Mouse (Mus musculus): ENCODE data around the gene Tnfsfm13. TPM values are rescaled to one million over a fixed set of nuclear protein-coding genes. Genes with fewer than 3 reads are reported as not detected.
"Not testable (repeated sequence)": the region's sequence is repeated elsewhere in the genome, so short reads cannot be mapped to it uniquely, and the experiment has no call there.

The Tnfsfm13 gene
- polyA plus RNA-seq (2015; fragmentation: Nextera tagmentation; extraction: Ambion mirVana) = 4.8 and 5.7 TPM in 2 replicates

GRCm38 (mm10) chr11:69695361-69696181 lies at the start of gene Tnfsfm13, which contains the start of gene Tnfsf12:
Gene Tnfsfm13, minus strand, starts transcription at chr11:69696098.
Gene Tnfsf12, minus strand, starts transcription at chr11:69695849.
- Histone ChIP-seq H3K27ac (peak within 1 kb of the TSS; percentile 89), H3K27me3 (no peaks in the 10 kb centered on the region), H3K4me2 (peak within 1 kb of the TSS; percentile 90), H3K36me3 (peaks cover 3% of the 10 kb centered on the region; the same call in 1 of the 2 replicates), H3K9me3 (no peaks in the 10 kb centered on the region), H3K4me1 (peaks cover 14% of the 10 kb centered on the region), H3K9ac (peak within 1 kb of the TSS; percentile 64), H3K4me3 (peak within 1 kb of the TSS; percentile 55)
- 1% methylated on average over 41 of the region's 41 CpGs for WGBS
- ATAC-seq (ENCODE audit: insufficient number of reproducible peaks, low FRiP score, low TSS enrichment, low read depth) = peak; percentile 65; the same call in 1 of the 2 replicates

- not testable (repeated sequence) for H3K27me3 ChIP-seq; H3K4me3 ChIP-seq; H3K4me1 ChIP-seq; H3K9me3 ChIP-seq; H3K27ac ChIP-seq; ATAC-seq (ENCODE audit: insufficient number of reproducible peaks, low FRiP score, low TSS enrichment, low read depth); H3K4me2 ChIP-seq; H3K9ac ChIP-seq
- 77% methylated on average over 2 of the region's 3 CpGs for WGBS
- peaks cover 29% of the 10 kb centered on the region for H3K36me3 ChIP-seq
Observed at GRCm38 (mm10) chr11:69731408-69731807, 35.5 kb upstream of the Tnfsfm13 start.

- no peak for ATAC-seq (ENCODE audit: insufficient number of reproducible peaks, low FRiP score, low TSS enrichment, low read depth)
- WGBS = 24% methylated on average over 3 of the region's 3 CpGs
- H3K9me3 ChIP-seq = no peaks in the 10 kb centered on the region
Observed at GRCm38 (mm10) chr11:69729063-69729462, 33.2 kb upstream of the Tnfsfm13 start.

GRCm38 (mm10) chr11:69725951-69726350 lies 30.1 kb upstream of the Tnfsfm13 start:
- H3K27me3 ChIP-seq = no peaks in the 10 kb centered on the region
- H3K36me3 ChIP-seq = no peaks in the 10 kb centered on the region
- no peaks in the 10 kb centered on the region for H3K4me1 ChIP-seq
- no peak overlapping the region for H3K4me3 ChIP-seq
- 43% methylated on average over 5 of the region's 5 CpGs for WGBS
- H3K4me2 ChIP-seq = no peak overlapping the region
- ATAC-seq (ENCODE audit: insufficient number of reproducible peaks, low FRiP score, low TSS enrichment, low read depth) = no peak
- no peaks in the 10 kb centered on the region for H3K9me3 ChIP-seq
- no peak overlapping the region for H3K27ac ChIP-seq
- H3K9ac ChIP-seq = no peak overlapping the region

More at GRCm38 (mm10) chr11:69729063-69729462, 33.2 kb upstream of the Tnfsfm13 start:
- no peak overlapping the region for H3K27ac ChIP-seq
- H3K36me3 ChIP-seq = peaks cover 5% of the 10 kb centered on the region
- H3K4me1 ChIP-seq = no peaks in the 10 kb centered on the region
- H3K27me3 ChIP-seq = no peaks in the 10 kb centered on the region
- no peak overlapping the region for H3K9ac ChIP-seq
- no peak overlapping the region for H3K4me2 ChIP-seq
- no peak overlapping the region for H3K4me3 ChIP-seq

DNA sequence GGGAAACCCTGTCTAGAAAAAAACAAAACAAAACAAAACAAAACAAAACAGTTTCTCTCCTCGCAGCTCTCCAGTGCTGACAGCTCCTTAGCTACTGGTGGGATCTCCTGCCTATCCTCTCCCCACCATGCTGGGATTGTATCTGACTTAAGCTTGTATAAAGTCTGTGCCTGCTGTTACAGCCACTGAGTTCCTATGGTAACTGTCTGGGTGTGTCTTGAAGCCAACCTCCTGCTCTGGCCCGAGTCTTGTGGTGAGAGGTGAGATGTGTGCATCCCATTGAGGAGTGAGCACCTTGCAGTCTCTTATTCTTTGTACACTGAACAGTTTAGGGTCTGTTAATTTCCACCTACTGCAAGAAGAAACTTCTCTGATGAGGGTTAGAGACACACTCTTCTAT lies 27.2 kb upstream of the Tnfsfm13 start:
- Histone ChIP-seq H3K4me2 (no peak overlapping the region), H3K4me3 (no peak overlapping the region), H3K27ac (no peak overlapping the region), H3K9ac (no peak overlapping the region), H3K36me3 (no peaks in the 10 kb centered on the region), H3K4me1 (peaks cover 4% of the 10 kb centered on the region; the same call in 1 of the 2 replicates), H3K27me3 (no peaks in the 10 kb centered on the region), H3K9me3 (no peaks in the 10 kb centered on the region)
- no peak for ATAC-seq (ENCODE audit: insufficient number of reproducible peaks, low FRiP score, low TSS enrichment, low read depth)
- WGBS = 45% methylated on average over 2 of the region's 2 CpGs

DNA sequence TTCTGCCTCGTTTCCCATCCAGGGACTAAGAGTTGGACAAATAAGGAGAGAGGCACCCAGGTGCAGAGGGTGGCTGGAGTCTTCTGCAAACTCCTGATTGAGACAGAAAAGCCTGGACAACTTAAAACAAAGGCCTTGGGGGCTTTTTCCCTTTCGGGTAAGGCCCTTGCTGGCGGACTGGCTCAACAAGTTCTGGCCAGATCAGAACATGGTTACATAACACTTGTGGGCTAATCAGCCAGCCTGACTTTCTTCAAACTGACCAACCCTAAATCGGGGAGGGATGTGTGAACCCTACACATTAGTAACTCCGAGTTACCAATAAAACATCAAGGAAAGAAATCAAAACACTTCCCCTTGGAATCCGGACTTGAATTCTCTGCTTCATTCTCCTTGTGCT lies 25.0 kb upstream of the Tnfsfm13 start:
- Histone ChIP-seq H3K9ac (no peak overlapping the region), H3K4me2 (no peak overlapping the region)
- 60% methylated on average over 6 of the region's 6 CpGs for WGBS

DNA sequence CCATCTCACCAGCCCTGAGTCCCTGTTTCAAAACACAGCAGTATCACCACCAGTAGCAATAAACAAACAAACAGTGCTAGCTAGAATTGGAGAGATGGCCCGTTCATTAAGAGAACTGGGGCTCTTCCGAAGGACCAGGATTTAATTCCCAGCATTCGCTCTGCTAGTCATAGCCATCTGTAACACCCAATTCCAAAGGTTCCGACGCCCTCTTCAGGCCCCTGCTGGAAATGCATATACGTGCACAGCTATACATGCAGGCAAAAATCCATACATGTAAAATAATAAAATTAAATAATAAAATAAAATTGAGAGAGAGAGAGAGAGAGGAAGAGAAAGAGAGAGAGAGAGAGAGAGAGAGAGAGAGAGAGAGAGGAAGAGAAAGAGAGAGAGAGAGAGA lies 23.5 kb upstream of the Tnfsfm13 start:
- no peak overlapping the region for H3K4me3 ChIP-seq
- H3K27ac ChIP-seq = no peak overlapping the region
- H3K9ac ChIP-seq = no peak overlapping the region
- peaks cover 10% of the 10 kb centered on the region; the same call in 1 of the 2 replicates for H3K4me1 ChIP-seq
- H3K4me2 ChIP-seq = no peak overlapping the region
- WGBS = 65% methylated on average over 6 of the region's 6 CpGs
- H3K36me3 ChIP-seq = no peaks in the 10 kb centered on the region
- H3K9me3 ChIP-seq = no peaks in the 10 kb centered on the region
- ATAC-seq (ENCODE audit: insufficient number of reproducible peaks, low FRiP score, low TSS enrichment, low read depth) = no peak
- no peaks in the 10 kb centered on the region for H3K27me3 ChIP-seq

More for the DNA sequence above, 25.0 kb upstream of the Tnfsfm13 start:
- no peak overlapping the region for H3K27ac ChIP-seq
- no peaks in the 10 kb centered on the region for H3K27me3 ChIP-seq
- H3K36me3 ChIP-seq = no peaks in the 10 kb centered on the region
- no peak for ATAC-seq (ENCODE audit: insufficient number of reproducible peaks, low FRiP score, low TSS enrichment, low read depth)
- H3K4me1 ChIP-seq = peaks cover 4% of the 10 kb centered on the region; the same call in 1 of the 2 replicates
- H3K4me3 ChIP-seq = no peak overlapping the region
- no peaks in the 10 kb centered on the region for H3K9me3 ChIP-seq

DNA sequence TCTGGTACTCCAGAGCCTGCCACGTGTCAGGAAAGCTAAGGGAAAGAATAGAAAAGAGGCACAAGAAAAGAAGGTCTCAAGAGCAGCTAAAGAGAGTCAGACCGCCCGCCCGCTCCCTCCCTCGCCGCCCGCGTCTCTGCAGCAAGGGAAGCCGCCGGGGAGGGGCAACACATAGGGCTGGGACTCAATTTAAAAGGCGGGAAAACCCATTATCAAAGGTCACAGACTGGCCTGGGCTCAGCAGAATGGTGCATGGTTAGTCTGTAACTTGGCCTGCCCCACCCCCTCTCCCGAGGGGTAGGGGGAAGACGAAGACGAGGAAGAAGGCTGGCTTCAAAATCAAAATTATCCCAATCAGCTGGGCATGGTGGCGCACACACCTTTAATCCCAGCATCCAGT lies 22.8 kb upstream of the Tnfsfm13 start:
- no peaks in the 10 kb centered on the region for H3K36me3 ChIP-seq
- ATAC-seq (ENCODE audit: insufficient number of reproducible peaks, low FRiP score, low TSS enrichment, low read depth) = no peak
- peaks cover 10% of the 10 kb centered on the region; the same call in 1 of the 2 replicates for H3K4me1 ChIP-seq
- no peak overlapping the region for H3K27ac ChIP-seq
- WGBS = 34% methylated on average over 15 of the region's 15 CpGs
- H3K4me2 ChIP-seq = no peak overlapping the region
- no peaks in the 10 kb centered on the region for H3K27me3 ChIP-seq
- no peak overlapping the region for H3K4me3 ChIP-seq
- no peaks in the 10 kb centered on the region for H3K9me3 ChIP-seq
- no peak overlapping the region for H3K9ac ChIP-seq

GRCm38 (mm10) chr11:69716953-69717352 lies 21.1 kb upstream of the Tnfsfm13 start:
- H3K4me3 ChIP-seq = no peak overlapping the region
- WGBS = 64% methylated on average over 4 of the region's 4 CpGs
- H3K27ac ChIP-seq = no peak overlapping the region

GRCm38 (mm10) chr11:69715929-69716328 lies 20.0 kb upstream of the Tnfsfm13 start:
- 11% methylated on average over 5 of the region's 5 CpGs for WGBS
- Histone ChIP-seq H3K4me1 (peaks cover 10% of the 10 kb centered on the region; the same call in 1 of the 2 replicates), H3K27ac (no peak overlapping the region), H3K27me3 (no peaks in the 10 kb centered on the region), H3K9me3 (no peaks in the 10 kb centered on the region), H3K36me3 (no peaks in the 10 kb centered on the region), H3K4me2 (no peak overlapping the region), H3K4me3 (no peak overlapping the region), H3K9ac (no peak overlapping the region)
- no peak for ATAC-seq (ENCODE audit: insufficient number of reproducible peaks, low FRiP score, low TSS enrichment, low read depth)

More at GRCm38 (mm10) chr11:69716953-69717352, 21.1 kb upstream of the Tnfsfm13 start:
- H3K9ac ChIP-seq = no peak overlapping the region
- H3K4me1 ChIP-seq = peaks cover 10% of the 10 kb centered on the region; the same call in 1 of the 2 replicates
- no peak overlapping the region for H3K4me2 ChIP-seq
- no peaks in the 10 kb centered on the region for H3K9me3 ChIP-seq
- no peaks in the 10 kb centered on the region for H3K36me3 ChIP-seq
- H3K27me3 ChIP-seq = no peaks in the 10 kb centered on the region
- ATAC-seq (ENCODE audit: insufficient number of reproducible peaks, low FRiP score, low TSS enrichment, low read depth) = no peak

- 55% methylated on average over 9 of the region's 9 CpGs for WGBS
- Histone ChIP-seq H3K9me3 (no peaks in the 10 kb centered on the region), H3K27me3 (no peaks in the 10 kb centered on the region), H3K27ac (no peak overlapping the region), H3K4me1 (peaks cover 10% of the 10 kb centered on the region; the same call in 1 of the 2 replicates), H3K4me2 (no peak overlapping the region), H3K4me3 (no peak overlapping the region), H3K9ac (no peak overlapping the region), H3K36me3 (no peaks in the 10 kb centered on the region)
- ATAC-seq (ENCODE audit: insufficient number of reproducible peaks, low FRiP score, low TSS enrichment, low read depth) = no peak
Observed at GRCm38 (mm10) chr11:69715482-69715881, 19.6 kb upstream of the Tnfsfm13 start.

DNA sequence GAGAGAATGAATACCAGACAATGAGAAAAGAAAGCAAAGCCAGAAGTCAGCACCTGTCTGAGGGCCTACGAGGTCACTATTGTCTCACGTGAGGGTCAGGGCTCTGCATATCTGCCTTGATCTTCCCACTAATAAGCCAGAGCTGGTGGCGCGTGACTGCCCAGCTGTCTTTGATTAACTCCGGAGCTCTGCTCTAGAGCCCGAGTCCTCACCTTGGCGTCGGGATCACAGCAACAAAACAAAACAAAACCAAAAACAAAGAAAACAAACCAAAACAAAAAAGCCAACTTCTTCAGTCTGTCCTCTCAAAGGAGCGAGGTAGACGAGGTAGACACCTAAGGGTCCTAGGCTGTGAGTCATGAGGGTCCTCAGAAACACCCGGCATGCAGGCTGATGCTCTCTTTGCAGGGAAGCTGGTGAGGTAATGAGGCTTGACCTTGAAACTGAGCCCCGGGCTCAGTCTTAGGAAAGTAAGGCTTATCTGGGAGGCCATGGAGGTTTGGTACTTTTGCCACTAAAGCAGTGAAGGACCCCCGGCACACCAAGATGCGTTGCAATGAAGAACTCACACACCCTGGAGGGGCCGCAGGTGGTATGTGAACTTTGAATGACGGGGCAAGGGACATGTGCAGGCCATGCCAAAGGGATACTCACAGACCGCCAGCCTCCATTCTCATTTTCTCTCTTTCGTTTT lies 18.9 kb upstream of the Tnfsfm13 start:
- no peak overlapping the region for H3K27ac ChIP-seq
- H3K4me2 ChIP-seq = no peak overlapping the region

More for the DNA sequence above, 18.9 kb upstream of the Tnfsfm13 start:
- peaks cover 10% of the 10 kb centered on the region; the same call in 1 of the 2 replicates for H3K4me1 ChIP-seq
- no peaks in the 10 kb centered on the region for H3K9me3 ChIP-seq
- 46% methylated on average over 18 of the region's 18 CpGs for WGBS
- no peak overlapping the region for H3K4me3 ChIP-seq
- no peak for ATAC-seq (ENCODE audit: insufficient number of reproducible peaks, low FRiP score, low TSS enrichment, low read depth)
- H3K9ac ChIP-seq = no peak overlapping the region
- H3K36me3 ChIP-seq = no peaks in the 10 kb centered on the region
- H3K27me3 ChIP-seq = no peaks in the 10 kb centered on the region
